Mouse (Mus musculus): Measurements from ENCODE around the gene Sept9. TPM values are rescaled to one million over a fixed set of nuclear protein-coding genes. Genes with fewer than 3 reads are reported as not detected.
A peak's percentile ranks its signal among the peaks of the same experiment; 100 is the strongest.

Gene Sept9
- polyA plus RNA-seq, 1 experiment, result 41.4 TPM

DNA sequence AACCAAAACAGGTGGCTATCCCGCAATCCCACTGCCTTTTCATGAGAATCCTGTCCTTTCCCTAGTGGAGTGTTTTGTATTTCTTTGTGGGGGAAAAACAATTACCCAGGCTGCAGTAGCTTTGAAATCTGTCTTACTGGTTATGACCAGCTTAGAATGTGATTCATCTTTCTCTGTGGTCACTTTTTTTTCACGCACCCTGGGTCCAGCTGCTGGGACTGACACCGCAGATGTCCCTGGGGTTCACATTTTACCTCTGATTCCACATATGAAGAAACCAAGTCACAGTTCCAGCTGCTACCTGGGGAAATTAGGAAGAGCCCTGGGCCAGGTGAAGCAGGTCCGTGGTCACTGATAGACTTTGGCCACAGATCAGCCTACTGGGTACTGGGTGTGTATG is 194.3 kb downstream of the Sept9 start:
- Histone ChIP-seq H3K4me3 (replicated peaks; ENCODE audit: extremely low read depth, low read depth, low read length) (no peak overlapping the region), H3K4me1 (ENCODE audit: control insufficient read depth, insufficient read depth, low read length) (no peaks in the 10 kb centered on the region)
- TF ChIP-seq POLR2A (IDR thresholded peaks at IDR 0.05; ENCODE audit: borderline replicate concordance, extremely low read depth, low read depth, low read length) (no peak), CTCF (IDR thresholded peaks at IDR 0.05; ENCODE audit: insufficient read depth, low read length) (no peak)
- 65% methylated on average over 4 of the region's 4 CpGs for WGBS
- DNase-seq, result no peak

DNA sequence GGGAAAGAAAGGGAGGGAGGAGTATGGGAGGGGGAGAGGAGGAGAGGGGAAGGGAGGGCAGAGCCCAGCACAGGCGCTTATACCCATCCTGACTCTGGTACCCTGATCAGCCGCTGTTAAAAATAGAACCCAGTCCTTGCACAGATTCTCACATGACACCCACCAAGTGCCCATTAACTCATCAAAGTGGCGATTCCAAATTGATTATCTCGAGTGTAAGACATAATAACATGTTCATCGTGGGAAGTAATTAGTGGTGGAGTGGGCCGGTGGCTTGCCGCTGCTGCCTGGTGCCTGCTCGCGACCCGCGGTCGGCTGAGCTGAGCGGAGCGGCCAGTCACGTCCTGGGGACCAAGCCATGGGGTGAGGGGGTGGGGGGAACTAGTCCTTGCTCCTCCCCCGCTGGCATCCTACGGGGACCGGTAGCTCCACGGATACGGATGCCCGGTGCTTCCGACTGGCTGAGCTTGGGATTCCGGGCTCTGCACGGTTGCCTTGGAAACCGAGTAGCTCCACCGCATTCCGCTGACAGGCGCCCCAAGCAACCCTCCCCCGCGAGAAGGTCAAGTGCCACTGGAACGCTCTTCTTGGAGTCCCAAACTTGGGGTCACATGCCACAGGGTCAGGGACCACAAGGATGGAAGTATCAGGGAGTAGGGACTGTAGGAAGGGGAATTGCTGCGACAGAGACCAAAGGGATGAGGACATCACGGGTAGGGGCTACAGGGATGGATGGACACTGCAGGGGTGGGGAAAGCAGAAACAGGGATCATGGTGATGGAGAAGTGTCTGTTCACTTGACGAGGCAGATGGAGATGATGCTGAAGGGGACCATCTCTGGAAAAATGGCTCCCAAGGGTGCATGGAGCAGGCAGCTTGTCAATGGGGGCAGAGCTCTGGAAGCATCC is 195.0 kb downstream of the Sept9 start:
- H3K4me1 ChIP-seq (ENCODE audit: control insufficient read depth, insufficient read depth, low read length), result no peaks in the 10 kb centered on the region
- TF ChIP-seq POLR2A (IDR thresholded peaks at IDR 0.05; ENCODE audit: borderline replicate concordance, extremely low read depth, low read depth, low read length) (no peak), CTCF (IDR thresholded peaks at IDR 0.05; ENCODE audit: insufficient read depth, low read length) (no peak)
- no peak overlapping the region for H3K4me3 ChIP-seq (replicated peaks; ENCODE audit: extremely low read depth, low read depth, low read length)
- 4% methylated on average over 34 of the region's 34 CpGs for WGBS
- no peak for DNase-seq

DNA sequence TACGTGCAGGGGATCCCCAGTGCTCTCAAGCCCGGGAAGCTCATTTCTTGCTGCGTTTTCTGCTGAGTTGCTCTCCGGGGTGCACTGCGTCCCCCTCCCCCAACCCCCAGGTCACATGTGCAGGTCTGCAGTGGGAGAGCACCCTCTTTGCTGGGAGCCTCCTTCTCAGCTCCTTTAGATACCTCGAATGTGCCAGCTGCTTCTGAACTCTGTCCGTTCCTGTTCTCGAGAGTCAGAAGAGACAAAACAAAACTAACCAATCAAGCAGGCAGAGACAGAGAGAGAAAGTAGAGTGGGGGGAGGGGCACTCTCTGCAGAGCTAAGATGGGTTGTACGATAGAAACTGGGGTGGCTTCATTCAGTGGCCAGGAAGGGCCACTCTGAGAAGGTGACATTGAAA is 195.8 kb downstream of the Sept9 start:
- Histone ChIP-seq H3K4me1 (ENCODE audit: control insufficient read depth, insufficient read depth, low read length) (no peaks in the 10 kb centered on the region), H3K4me3 (replicated peaks; ENCODE audit: extremely low read depth, low read depth, low read length) (no peak overlapping the region)
- TF ChIP-seq CTCF (IDR thresholded peaks at IDR 0.05; ENCODE audit: insufficient read depth, low read length) (no peak), POLR2A (IDR thresholded peaks at IDR 0.05; ENCODE audit: borderline replicate concordance, extremely low read depth, low read depth, low read length) (no peak)
- no peak for DNase-seq
- 8% methylated on average over 9 of the region's 9 CpGs for WGBS

DNA sequence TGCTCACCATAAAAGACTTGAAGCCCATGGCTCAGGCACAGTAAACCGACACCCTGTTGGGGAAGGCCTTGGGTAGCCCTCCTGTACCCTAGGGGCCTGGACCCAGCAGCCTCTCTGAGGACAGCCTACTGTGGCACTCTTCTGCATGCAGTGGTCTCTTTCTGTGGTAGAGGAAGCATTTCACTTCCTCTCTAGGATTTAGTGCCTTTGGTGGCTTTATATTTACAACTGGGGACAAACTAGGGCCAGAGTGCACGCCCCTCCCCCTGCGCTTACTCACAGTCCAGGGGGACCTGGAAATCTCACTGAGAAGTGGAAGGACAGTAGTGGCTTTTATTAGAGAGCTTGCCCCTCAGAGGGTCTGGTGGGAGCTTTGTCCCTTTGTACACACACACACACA is 197.5 kb downstream of the Sept9 start:
- no peak overlapping the region for H3K4me3 ChIP-seq (replicated peaks; ENCODE audit: extremely low read depth, low read depth, low read length)
- H3K4me1 ChIP-seq (ENCODE audit: control insufficient read depth, insufficient read depth, low read length), result no peaks in the 10 kb centered on the region
- WGBS, result 55% methylated on average over 3 of the region's 3 CpGs
- TF ChIP-seq POLR2A (IDR thresholded peaks at IDR 0.05; ENCODE audit: borderline replicate concordance, extremely low read depth, low read depth, low read length) (no peak), CTCF (IDR thresholded peaks at IDR 0.05; ENCODE audit: insufficient read depth, low read length) (no peak)
- no peak for DNase-seq

DNA sequence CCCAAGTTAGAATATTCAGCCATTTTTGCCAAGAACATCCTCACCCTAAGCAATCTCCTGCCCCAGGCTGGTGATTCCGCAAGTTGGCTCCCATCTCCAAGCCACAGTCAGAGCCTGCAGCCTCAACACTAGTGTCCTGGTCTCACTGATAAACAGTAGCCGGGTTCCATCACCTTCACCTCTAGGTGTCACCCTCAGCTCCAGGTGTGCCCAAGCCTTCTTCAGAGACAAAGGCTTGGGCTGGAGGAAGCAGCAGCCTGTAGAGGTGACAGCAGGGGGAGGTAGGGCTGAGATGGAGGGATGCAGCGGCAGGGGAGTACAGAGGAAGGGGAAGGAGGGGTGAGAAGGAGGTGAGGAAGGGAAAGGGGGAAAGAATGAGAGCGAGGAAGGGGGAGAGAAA is 198.3 kb downstream of the Sept9 start:
- Histone ChIP-seq H3K4me1 (ENCODE audit: control insufficient read depth, insufficient read depth, low read length) (no peaks in the 10 kb centered on the region), H3K4me3 (replicated peaks; ENCODE audit: extremely low read depth, low read depth, low read length) (no peak overlapping the region)
- TF ChIP-seq POLR2A (IDR thresholded peaks at IDR 0.05; ENCODE audit: borderline replicate concordance, extremely low read depth, low read depth, low read length) (no peak), CTCF (IDR thresholded peaks at IDR 0.05; ENCODE audit: insufficient read depth, low read length) (peak; percentile 33; the same call in 1 of the 2 replicates)
- no peak for DNase-seq
- 29% methylated on average over 4 of the region's 4 CpGs for WGBS

DNA sequence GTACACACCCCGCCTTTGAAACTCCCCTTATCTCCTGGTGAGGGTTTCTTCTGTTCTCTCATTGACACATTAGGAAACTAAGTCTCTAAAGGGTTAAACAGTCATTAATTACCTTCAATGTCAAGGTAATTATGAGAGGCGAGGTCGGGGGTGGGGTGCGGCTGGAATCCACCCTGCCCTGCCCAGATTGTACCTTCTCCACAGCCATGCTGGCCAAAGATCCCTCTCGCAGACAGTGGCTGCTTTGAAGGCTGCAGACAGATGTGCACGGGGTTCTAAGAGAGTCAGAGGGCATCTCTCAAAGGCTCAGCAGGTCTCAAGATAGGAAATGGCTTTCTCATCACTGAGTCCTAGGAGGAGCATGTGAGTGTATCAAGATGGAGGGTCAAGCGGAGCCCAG is 198.7 kb downstream of the Sept9 start:
- no peak for TF ChIP-seq POLR2A (IDR thresholded peaks at IDR 0.05; ENCODE audit: borderline replicate concordance, extremely low read depth, low read depth, low read length)
- no peak for TF ChIP-seq CTCF (IDR thresholded peaks at IDR 0.05; ENCODE audit: insufficient read depth, low read length)
- 38% methylated on average over 7 of the region's 7 CpGs for WGBS
- Histone ChIP-seq H3K4me3 (replicated peaks; ENCODE audit: extremely low read depth, low read depth, low read length) (no peak overlapping the region), H3K4me1 (ENCODE audit: control insufficient read depth, insufficient read depth, low read length) (no peaks in the 10 kb centered on the region)
- no peak for DNase-seq

DNA sequence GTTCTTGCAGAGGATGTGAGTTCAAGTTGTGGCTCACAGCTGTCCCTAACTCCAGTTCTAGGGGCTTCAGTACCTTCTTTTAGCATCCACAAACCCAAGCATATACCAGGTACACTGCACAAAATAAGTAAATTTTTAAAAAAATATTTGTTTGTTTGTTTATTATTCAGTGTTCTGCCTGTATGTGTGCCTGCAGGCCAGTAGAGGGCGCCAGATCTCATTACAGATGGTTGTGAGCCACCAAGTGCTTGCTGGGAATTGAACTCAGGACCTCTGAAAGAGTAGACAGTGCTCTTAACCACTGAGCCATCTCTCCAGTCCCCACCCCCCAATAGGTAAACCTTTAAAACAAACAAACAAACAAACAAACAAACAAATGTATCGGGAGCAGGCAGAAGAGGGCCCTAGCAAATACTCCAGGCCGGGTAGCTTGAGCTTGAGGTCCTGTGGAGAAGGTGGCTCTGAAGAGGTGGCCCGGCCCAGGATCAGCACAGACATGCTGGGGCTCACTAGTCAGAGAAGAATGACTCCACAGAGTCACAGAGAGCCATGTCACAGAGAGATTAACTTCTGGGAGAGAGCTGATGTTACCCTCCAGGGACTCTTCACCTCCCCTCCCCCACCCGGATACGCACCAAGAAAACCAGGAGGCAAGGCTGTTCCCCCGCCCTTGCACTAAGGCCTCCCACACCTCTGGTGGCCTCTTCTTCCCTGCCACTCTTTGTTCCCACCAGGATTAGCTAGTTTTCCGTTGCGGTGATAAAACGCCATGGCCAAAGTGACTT is 202.3 kb downstream of the Sept9 start:
- no peaks in the 10 kb centered on the region for H3K4me1 ChIP-seq (ENCODE audit: control insufficient read depth, insufficient read depth, low read length)
- no peak for DNase-seq
- WGBS, result 88% methylated on average over 10 of the region's 10 CpGs
- TF ChIP-seq CTCF (IDR thresholded peaks at IDR 0.05; ENCODE audit: insufficient read depth, low read length) (no peak), POLR2A (IDR thresholded peaks at IDR 0.05; ENCODE audit: borderline replicate concordance, extremely low read depth, low read depth, low read length) (no peak)
- no peak overlapping the region for H3K4me3 ChIP-seq (replicated peaks; ENCODE audit: extremely low read depth, low read depth, low read length)

DNA sequence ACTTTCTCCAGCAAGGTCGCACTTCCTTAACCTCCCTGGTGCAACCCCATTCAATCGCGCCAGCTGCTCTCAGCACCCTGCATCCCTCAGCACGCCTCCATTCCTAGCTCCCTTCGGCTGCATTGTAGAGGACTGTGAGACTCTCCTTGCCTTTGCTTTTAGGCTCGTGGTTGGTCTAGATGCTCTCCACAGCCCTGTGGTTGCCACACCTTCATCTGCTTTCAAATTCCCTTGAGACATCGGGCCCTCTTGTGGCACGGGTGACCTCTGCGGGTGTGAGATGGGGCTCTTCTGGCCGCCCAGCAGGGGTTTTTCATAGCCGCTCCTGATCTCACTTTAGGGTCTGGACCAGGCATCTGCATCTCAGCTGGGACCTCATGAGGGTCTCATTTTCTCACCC is 203.1 kb downstream of the Sept9 start:
- Histone ChIP-seq H3K4me1 (ENCODE audit: control insufficient read depth, insufficient read depth, low read length) (no peaks in the 10 kb centered on the region), H3K4me3 (replicated peaks; ENCODE audit: extremely low read depth, low read depth, low read length) (no peak overlapping the region)
- 72% methylated on average over 11 of the region's 11 CpGs for WGBS
- TF ChIP-seq CTCF (IDR thresholded peaks at IDR 0.05; ENCODE audit: insufficient read depth, low read length), result no peak
- no peak for DNase-seq

DNA sequence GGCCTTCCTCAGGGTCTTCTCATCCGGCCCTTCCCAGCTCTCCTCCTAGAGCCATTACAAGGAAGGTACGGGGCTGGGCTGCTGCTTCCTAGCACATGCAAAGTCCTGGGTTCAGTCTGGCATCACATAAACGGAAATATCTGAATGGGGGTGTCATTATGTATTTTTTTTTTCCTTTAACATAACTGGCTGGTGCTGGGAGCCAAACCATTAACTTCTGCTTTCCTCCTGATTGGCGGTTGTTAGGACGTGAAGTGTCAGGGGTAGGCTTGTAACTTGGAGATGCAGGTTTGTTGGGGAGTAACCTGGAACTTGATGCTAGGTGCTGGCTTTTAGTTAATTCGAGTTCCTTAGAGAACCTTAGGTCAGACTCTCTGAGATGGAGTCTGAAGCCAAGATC is 203.6 kb downstream of the Sept9 start:
- no peak for DNase-seq
- no peak overlapping the region for H3K4me3 ChIP-seq (replicated peaks; ENCODE audit: extremely low read depth, low read depth, low read length)
- no peak for TF ChIP-seq CTCF (IDR thresholded peaks at IDR 0.05; ENCODE audit: insufficient read depth, low read length)
- TF ChIP-seq POLR2A (IDR thresholded peaks at IDR 0.05; ENCODE audit: borderline replicate concordance, extremely low read depth, low read depth, low read length), result no peak
- WGBS, result 76% methylated on average over 6 of the region's 6 CpGs
- peaks cover 2% of the 10 kb centered on the region; the same call in 1 of the 2 replicates for H3K4me1 ChIP-seq (ENCODE audit: control insufficient read depth, insufficient read depth, low read length)

Measured in lung, adult 2 months (tissue).